Mouse (Mus musculus) mesoderm, embryonic 11.5 days (tissue): Measurements from ENCODE around the gene Tmem170b.
A peak's percentile ranks its signal among the peaks of the same experiment; 100 is the strongest.
"Not testable (repeated sequence)": the region's sequence is repeated elsewhere in the genome, so short reads cannot be mapped to it uniquely, and the experiment has no call there.

Experiments used
- DNase-seq: peaks from one replicate; pipeline ENCODE4 v3.0.0-alpha.2; 2012; ENCODE audit warnings: low read depth, low spot score

Gene Tmem170b

DNA sequence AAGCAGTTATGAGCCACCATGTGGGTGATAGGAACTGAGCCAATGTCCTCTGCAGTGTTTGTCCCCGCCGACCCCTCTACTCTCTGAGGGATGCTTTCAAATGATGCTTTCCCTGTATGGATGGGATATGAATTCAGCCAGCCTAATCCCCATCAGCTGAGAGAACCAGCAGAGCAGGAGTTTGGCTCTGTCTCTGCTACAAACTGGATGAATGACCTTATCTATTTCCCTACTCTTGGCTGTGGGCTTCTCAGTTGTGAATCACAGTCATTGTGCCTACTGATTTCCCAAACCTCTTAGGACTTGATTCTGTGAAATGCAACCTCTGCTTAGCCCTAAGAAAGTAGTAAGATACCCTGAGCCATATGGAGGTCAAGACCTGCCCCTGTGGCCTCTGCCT lies 64.2 kb downstream of the Tmem170b start:
- DNase-seq = no peak

DNA sequence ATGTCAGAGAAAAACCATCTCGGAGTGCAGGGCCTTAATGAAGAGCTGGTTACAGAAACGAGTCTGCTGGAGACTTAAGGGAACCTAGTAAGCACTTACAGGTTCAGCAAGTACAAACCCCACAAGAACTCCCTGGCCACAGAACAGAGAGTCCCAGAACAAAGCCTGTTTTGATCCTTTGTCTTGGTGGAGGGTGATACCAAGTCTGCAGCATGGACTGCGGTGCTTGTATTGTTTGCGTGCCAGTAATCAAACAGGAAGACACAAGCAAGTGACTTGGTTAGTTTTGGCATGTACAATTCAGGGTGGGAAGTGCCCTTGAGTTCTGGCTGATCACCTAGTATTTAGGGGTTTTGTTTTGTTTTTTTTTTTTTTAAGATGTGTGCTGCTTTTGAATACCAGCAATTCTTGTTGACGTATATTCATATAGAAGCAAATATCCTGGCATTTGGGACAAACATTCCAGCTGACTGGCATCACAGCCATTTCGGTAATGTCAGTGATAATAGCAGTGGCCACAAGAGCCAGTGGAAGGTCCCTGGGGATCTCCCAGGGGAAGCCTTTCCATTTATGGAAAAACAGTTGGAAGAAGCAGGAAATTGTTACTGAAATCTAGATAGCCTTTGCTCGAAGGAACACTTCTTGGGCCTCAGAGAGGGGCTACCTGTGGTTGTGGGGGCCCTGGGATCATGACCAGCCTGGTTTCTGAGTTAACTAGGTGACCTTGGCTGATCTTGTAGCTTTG lies 64.9 kb downstream of the Tmem170b start:
- no peak for DNase-seq

DNA sequence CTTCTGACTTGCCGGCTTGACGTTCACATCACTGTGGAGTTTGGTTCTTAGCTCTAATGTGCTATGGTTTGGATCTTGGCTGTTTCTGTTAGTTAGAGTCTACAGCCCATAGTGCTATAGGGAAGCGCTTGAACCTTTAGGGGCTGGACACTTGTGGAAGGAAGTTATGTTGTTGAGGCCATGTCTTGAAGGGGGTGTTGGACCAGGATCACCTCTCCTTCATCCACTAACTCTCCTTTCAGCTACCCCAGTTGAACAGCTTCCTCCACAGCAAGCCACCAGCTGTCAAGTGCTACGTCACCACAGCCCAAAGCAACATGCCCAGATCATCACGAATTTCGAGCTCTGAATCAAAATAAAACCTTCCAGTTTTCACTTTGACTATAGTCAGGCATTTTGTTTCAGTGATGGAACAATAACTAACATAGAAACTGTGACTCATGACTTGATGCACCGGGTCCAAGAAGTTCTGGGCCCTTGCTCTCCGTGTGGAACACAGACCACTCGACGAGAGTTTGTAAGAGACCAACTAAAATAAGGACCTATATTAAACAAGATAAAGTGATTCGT lies 65.5 kb downstream of the Tmem170b start:
- no peak for DNase-seq

DNA sequence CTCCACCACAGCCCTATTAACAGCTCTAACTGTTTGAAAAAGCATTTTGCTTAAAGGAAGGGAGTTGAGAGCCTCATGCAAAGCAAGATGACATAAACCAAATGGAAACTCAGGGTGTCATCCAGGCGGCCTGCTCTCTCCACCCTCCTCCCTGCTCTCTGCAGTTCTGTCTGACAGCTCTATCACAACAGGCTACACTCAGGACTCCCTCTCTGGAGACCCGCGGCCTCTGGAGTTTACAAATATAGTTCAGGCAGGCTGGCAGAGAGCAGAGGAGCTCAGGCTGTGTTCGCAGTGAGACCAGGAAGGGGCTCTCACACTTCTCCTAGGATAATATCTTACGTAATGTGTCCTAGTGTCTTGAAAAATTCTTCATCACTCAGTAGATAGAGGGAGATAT lies 67.2 kb downstream of the Tmem170b start:
- not testable (repeated sequence) for DNase-seq

DNA sequence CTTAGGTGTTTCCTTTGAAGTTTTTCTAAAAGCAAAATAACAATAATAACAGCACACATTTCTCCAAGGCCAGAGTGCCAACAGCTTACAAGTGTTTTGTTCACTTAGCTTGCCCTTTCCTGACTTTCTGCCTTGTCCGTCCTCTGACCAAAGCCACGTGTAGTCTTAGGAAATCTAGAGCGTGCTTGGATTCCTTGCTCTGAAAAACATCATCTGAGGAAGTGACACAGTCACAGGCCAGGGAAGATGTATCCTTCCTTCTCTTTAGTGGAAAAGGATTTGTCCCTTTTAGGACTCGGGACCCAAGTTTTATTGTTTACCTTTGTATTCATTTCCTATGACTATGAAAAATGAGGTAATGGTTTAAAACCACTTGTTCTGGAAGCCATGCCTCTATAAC lies 67.8 kb downstream of the Tmem170b start:
- no peak for DNase-seq

DNA sequence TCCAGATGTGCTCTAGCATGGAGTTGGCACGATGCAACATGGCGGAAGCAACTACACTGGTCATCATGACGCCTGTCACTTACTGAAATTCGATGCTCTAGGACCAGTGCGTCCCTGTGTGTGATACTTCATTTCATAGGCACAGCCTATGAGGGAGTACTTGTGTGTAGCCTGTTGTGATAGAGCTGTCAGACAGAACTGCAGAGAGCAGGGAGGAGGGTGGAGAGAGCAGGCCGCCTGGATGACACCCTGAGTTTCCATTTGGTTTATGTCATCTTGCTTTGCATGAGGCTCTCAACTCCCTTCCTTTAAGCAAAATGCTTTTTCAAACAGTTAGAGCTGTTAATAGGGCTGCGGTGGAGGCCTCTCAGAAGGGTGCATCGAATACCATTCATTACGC lies 68.9 kb downstream of the Tmem170b start:
- not testable (repeated sequence) for DNase-seq

DNA sequence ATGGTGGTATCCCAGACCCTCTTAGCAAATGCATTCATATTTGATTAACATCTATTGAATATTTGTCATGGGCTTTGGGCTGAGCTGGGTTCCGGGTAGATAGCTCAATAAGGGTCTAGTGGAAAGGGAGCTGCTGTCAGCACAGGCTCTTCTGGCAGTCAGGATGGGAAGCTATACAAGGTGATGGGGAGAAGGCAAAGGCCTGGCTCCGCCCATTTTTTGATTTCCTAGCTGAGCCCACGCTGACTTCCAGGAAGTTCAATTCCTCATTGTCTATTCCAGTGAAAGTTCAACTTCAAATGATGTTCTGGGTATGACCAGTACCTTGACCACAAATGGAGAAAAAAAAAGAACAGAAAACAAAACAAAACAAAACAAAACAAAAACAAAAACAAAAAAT lies 69.8 kb downstream of the Tmem170b start:
- DNase-seq = no peak

DNA sequence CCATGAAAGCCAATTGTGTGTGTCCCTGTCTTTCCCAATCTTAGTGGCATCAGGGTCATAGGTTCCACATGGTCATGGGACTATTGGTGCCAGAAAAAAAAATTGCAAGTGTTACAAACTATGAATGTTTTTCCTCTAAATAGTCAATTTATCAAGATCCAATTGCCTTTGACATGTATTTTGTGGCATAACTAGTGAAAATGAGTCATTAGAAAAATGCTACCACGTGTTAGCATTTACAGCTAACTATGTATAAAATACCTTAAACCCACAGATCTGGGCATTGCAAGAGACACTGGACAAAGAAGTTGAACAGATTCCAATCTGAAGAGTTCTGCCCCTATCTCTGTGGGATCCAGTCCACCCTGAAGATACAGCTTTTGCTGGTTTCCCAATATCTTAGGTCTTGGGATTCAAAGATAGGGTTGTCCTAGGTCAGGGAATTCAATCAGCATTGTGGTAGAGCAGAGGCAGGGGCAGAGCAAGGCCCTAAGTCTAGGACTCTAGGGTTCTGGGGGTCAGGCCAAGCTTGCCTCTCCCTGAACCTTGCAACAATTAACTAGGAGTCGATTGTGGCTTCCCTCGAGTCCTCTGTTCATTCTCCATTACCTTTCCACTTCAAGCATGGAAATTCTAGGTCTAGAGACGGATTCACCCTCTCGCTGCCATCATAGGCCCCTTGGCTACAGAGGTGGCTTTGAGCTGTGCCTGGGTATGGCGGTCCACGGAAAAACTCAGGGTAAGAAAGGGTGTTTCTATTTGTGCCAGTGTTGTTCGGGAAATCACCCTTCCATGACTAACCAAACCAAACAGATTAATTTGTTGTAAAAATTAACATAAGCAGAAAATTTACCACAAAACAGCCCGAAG lies 70.5 kb downstream of the Tmem170b start:
- no peak for DNase-seq

DNA sequence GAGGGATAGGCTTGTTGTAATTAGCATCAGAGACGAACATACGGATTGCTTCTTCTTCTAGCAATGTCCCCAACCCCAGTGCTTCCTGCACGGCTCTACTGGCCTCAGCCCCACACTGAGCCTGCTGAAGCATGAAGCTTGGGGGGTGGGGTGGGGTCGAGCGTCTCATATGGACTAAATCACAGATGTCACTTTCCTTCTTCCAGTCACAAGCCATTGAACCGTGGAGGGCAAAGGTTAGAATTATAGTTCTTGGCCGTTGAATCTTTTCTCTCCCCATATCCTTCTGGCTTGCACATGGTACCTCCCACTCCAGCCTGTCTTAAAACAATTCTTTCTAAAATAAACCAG lies 71.1 kb downstream of the Tmem170b start:
- DNase-seq = peak; percentile 36

DNA sequence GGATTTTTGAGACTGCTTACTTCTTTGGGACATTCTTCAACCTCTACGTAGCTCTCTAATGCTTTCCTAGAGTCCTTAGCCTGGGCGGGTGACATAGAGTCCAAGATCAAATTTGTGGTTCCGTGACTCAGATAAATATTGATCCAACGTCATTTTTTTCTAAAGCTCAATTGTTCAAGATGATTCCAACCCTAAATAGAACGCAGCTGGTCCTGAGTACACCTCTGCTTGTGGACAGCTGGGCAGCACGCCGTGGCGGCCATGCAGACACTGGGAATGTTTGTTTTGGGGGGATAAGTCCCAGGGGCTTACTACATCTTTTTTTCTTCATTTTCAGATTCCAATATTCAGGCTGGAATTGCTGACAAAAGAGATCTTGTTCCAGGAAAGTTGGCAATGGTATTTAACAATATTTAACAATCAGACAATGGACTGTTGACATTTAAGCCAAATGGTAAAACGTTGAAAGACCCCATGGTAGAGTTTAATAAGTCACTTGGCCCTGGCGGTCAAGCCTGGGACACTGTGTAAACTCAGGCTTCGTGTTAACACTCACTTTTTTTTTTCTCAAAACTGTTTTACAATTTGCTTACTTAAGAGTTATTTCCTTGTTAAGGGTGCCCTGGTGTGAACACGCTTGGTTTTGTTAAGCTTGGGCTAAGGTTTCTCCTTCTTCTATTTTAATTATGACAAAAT lies 75.3 kb downstream of the Tmem170b start:
- DNase-seq = no peak

DNA sequence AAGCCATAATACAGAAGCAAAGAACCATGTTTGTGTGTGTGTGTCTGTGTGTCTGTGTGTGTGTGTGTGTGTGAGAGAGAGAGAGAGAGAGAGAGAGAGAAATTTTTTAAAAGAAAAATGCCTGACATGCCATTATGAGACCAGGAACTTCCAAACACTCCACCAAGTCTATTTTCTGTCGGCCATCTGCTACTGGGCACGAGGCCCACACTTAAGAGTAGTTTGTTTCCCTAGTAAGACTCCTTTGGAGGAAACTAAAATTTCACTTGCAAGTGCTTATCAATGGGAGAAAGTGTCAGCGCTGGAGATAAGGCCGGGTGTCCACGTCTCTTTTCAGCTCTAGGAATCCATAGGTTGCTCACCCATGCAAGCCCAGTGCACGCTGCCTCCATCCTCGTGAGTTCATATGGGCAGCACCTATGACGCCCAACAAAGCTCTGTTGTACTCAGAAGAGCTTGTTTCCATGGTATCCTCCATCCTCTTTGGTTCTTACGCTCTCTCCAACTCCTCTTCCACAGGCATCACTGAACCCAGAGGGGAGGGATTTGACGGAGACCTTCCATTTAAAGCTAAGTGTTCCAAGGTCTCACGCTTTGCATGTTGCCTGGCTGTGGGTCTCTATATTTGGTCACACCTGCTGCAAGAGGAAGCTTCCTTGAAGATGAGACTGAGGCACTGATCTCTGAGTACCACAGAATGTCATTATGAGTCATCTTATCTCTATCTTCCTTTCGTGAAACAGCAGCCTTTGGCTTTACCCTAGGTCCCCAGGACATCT lies 76.8 kb downstream of the Tmem170b start:
- DNase-seq = no peak

DNA sequence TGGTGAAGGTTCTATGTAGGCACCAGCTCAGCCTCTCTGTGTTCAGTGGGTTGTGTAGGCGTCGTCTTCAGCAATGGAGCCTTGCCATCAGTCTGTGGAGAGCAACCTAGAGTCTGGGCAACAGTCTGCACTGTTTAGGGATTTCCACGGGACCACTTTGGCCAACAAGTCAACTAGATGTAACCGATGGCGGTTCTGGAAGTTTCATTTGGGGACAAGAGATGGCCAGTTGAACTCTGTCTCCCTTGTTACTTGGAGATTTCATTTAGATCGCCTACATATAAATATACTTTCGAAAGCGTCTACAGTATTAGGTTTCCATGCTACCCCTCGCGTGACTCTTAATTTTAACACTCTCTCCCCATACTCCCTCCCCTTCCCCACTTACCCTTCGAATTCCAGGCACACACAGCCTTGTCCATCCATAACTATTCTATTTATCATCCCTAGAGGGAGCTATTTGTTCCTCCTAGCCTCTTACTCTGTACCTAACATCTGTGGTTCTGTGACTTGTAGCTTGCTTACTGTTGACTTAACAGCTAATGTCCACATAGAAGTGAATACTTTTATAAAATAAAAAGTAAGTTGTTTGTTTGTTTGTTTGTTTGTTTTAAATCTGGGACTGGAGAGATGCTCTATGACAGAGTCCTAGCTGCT lies 77.8 kb downstream of the Tmem170b start:
- no peak for DNase-seq

DNA sequence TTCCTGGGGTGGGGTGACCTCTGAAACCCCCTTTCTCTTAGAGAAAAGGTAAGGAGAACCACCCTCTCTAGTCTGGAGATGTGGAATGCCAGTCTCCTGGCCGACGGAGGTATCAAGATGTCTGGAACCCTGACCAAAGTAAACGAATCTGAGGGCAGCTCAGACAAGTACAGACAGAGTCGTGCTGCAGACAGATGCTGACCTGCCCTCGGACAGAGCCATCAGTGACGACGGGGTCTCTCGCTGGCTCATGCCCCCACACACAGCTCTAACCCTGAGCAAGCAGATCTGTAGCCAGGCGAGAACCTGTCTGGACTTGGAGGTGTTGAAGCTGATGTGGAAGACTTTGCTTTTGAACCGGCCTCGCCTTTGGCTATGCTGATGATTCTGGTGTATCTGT lies 79.8 kb downstream of the Tmem170b start:
- DNase-seq = no peak

DNA sequence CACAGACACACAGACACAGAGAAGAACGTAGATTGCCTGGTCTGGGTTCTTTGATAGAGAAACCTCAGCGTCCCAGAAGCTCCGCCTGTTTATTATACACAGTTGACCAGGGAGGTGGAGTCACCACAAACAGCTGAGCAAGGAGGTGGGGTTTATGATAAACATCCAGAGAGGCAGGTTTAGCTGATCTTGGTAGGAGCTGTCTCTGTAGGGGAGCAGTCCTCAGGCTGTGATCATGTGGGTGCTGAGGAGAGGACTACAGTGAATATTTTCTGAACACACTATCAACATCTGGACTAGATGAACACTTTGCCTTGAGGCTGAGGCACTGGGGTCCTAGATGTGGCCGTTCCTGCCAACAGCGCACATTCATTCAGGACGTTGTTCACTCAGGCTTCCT lies 83.3 kb downstream of the Tmem170b start:
- DNase-seq = no peak

DNA sequence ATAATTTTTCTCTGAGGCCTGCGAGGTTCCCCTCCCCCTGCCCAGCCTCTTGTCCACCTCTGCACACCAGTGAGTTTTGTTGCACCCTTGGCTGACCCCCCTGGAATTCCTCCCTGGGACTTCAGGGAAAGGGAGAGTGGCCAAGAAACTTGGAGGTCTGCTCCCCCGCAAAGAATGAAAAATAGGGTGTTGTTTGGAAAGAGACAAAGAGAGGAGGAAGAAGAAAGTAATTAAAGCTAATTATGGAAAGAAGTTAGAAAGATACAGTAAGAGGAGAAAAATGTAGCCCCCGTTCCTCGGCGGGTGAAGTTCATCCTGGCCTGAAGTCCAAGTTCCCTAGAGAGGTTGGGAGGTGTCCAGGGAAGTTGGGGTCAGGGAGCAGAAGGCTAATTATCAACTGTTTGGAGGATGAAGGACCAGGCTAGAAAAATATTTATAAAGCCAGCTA lies 83.9 kb downstream of the Tmem170b start:
- DNase-seq = no peak
